ENCODE assay signal across 9 mouse cellular contexts in the genomic region with DNA sequence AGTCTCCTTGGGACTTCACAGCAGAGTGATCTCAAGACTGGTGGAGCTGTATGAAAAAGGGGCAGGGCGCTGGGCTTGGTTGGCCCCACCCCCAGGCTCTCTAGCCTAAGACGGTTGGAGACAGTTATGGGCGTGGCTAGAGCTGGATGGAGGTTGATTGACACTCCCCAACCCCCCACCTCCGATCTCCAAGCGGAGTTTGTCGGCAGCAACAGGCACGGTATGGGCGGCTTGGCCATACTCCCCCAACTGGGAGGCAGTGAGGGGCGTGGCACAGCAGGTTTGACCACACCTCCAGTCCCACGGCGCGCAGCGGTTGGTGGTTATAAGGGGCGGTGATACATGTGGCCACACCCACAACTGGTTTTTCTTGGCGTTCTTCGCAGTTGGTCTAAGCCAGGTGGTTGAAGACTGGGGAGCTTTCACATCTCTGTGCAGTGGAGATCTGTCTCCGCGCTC.
DNase-seq lines count a peak whose midpoint lies in the region; ATAC-seq and TF ChIP-seq lines count a peak whose summit lies in the region.
"Had no signal": no experiment of that assay in that cellular context is flagged by ENCODE, and none has a peak within 500 bp of the region (broad histone marks: within the 10 kb centered on the region; RNA-seq: fewer than 3 reads in every experiment).

No protein-coding gene starts in this region.

- peak; percentile 51 to 65 for DNase-seq in cerebellum, postnatal 25 days
- no peak for DNase-seq in cerebellum, adult 9-10 months
- peak; percentile 93 for DNase-seq in embryo, embryonic 10.5 days (ENCODE audit: low spot score)
- DNase-seq in kidney, adult 2 months = peak; percentile 76
- DNase-seq in neural tube, embryonic 11.5 days (ENCODE audit: low spot score) = peak; percentile 84

- no peak overlapping the region for H3K27ac ChIP-seq in kidney, adult 2 months (ENCODE audit: insufficient read depth, low read depth, low read length)
- H3K27ac ChIP-seq in liver, embryonic 15.5 days (replicated peaks) = no peak overlapping the region
- H3K27ac ChIP-seq in neural tube, embryonic 11.5 days (ENCODE audit: low read depth, low read length) = no peak overlapping the region
- H3K27ac ChIP-seq in testis, adult 2 months (ENCODE audit: control insufficient read depth, insufficient read depth, low read depth, low read length) = peak overlapping the region; percentile 99

- no peaks in the 10 kb centered on the region for H3K36me3 ChIP-seq in kidney, adult 2 months (ENCODE audit: control insufficient read depth, insufficient read depth, low read length)
- no peaks in the 10 kb centered on the region for H3K36me3 ChIP-seq in liver, embryonic 15.5 days (replicated peaks)
- H3K36me3 ChIP-seq in neural tube, embryonic 11.5 days (ENCODE audit: control insufficient read depth, insufficient read depth, low read length) = no peaks in the 10 kb centered on the region
- no peaks in the 10 kb centered on the region for H3K36me3 ChIP-seq in testis, adult 2 months (ENCODE audit: control insufficient read depth, insufficient read depth, low read length)

- H3K4me3 ChIP-seq in kidney, adult 2 months (ENCODE audit: insufficient read depth, low read depth, low read length) = no peak overlapping the region
- peak overlapping the region; percentile 15; the same call in 1 of the 2 replicates for H3K4me3 ChIP-seq in liver, embryonic 15.5 days (replicated peaks)
- H3K4me3 ChIP-seq in neural tube, embryonic 11.5 days (ENCODE audit: low read depth, low read length) = 0 out of 2 replicates have a peak overlapping the region, but pooled peaks have one; percentile 19
- H3K4me3 ChIP-seq in testis, adult 2 months (ENCODE audit: control insufficient read depth, low read depth, low read length) = peak overlapping the region; percentile 91
- H3K4me3 ChIP-seq: myocyte had no signal

- TF ChIP-seq CTCF in kidney, adult 2 months (conservative IDR thresholded peaks at IDR 0.05; ENCODE audit: insufficient read depth, insufficient read length, low read depth, low read length) = no peak
- TF ChIP-seq CTCF in testis, adult 2 months (IDR thresholded peaks at IDR 0.05; ENCODE audit: control insufficient read depth, insufficient read depth, insufficient replicate concordance, low read depth, low read length) = no peak

- TF ChIP-seq POLR2A in kidney, adult 2 months (IDR thresholded peaks at IDR 0.05; ENCODE audit: low read depth, low read length) = no peak
- peak; percentile 73 for TF ChIP-seq POLR2A in testis, adult 2 months (IDR thresholded peaks at IDR 0.05; ENCODE audit: control insufficient read depth, low read depth, low read length)

- no peaks in the 10 kb centered on the region for H3K27me3 ChIP-seq in kidney, adult 2 months (replicated peaks; ENCODE audit: control insufficient read depth, insufficient read depth, low read length)
- peaks cover 21% of the 10 kb centered on the region for H3K27me3 ChIP-seq in liver, embryonic 15.5 days
- no peaks in the 10 kb centered on the region for H3K27me3 ChIP-seq in neural tube, embryonic 11.5 days (ENCODE audit: control insufficient read depth, insufficient read depth, low read length)
- H3K27me3 ChIP-seq in testis, adult 2 months (ENCODE audit: control insufficient read depth, insufficient read depth, low read length) = no peaks in the 10 kb centered on the region

- peak overlapping the region; percentile 53 for H3K4me2 ChIP-seq in liver, embryonic 15.5 days
- H3K4me2 ChIP-seq in neural tube, embryonic 11.5 days (ENCODE audit: low read depth) = peak overlapping the region; percentile 41

- ATAC-seq in granulocyte monocyte progenitor cell, adult 5-6 weeks (replicated peaks; ENCODE audit: poor library complexity, severe bottlenecking) = peak; percentile 92
- peak; percentile 81 for ATAC-seq in liver, embryonic 15.5 days (ENCODE audit: insufficient read depth)
- peak; percentile 65 for ATAC-seq in neural tube, embryonic 11.5 days (ENCODE audit: insufficient read depth, low FRiP score, low TSS enrichment)

- H3K4me1 ChIP-seq in kidney, adult 2 months (ENCODE audit: control insufficient read depth, insufficient read depth, low read length) = no peaks in the 10 kb centered on the region
- H3K4me1 ChIP-seq in liver, embryonic 15.5 days (replicated peaks) = peaks cover 18% of the 10 kb centered on the region
- H3K4me1 ChIP-seq in neural tube, embryonic 11.5 days (ENCODE audit: control insufficient read depth, insufficient read depth, low read length) = no peaks in the 10 kb centered on the region
- peaks cover 17% of the 10 kb centered on the region for H3K4me1 ChIP-seq in testis, adult 2 months (ENCODE audit: control insufficient read depth, insufficient read depth, low read length)

- H3K9ac ChIP-seq in liver, embryonic 15.5 days = no peak overlapping the region
- H3K9ac ChIP-seq in neural tube, embryonic 11.5 days (ENCODE audit: low read length) = no peak overlapping the region

- 8% methylated on average over 18 of the region's 18 CpGs for WGBS in kidney, adult 2 months
- WGBS in liver, embryonic 15.5 days (ENCODE audit: insufficient replicate concordance) = 3% methylated on average over 18 of the region's 18 CpGs
- 4% methylated on average over 18 of the region's 18 CpGs for WGBS in neural tube, embryonic 11.5 days

- no peaks in the 10 kb centered on the region for H3K9me3 ChIP-seq in liver, embryonic 15.5 days (replicated peaks)
- no peaks in the 10 kb centered on the region for H3K9me3 ChIP-seq in neural tube, embryonic 11.5 days (ENCODE audit: control insufficient read depth, low read length)
